Mouse (Mus musculus) heart, embryonic 14.5 days (tissue): Measurements from ENCODE around the gene Ccdc162. TPM values are rescaled to one million over a fixed set of nuclear protein-coding genes. Genes with fewer than 3 reads are reported as not detected.

Experiments
- ATAC-seq: fragments of 200-750 bp; cut with Nextera tagmentation; 2 replicates; pipeline ENCODE4 v1.8.0; 2017; ENCODE audit warnings: low read depth, moderate TSS enrichment; ENCODE audit not compliant: insufficient number of reproducible peaks, insufficient read depth, low FRiP score
- H3K27ac ChIP-seq, 2 experiments: fragments of 200-500 bp in 1 of 2; fragments of 300-500 bp in 1 of 2; sonication (generic) in 1 of 2; replicated peaks in 1 of 2; 2 replicates each; pipeline ENCODE4 v1.5.1; 2012 to 2014; ENCODE audit warnings: low read depth in 2 of 2, low read length in 2 of 2, control low read depth in 1 of 2, mild to moderate bottlenecking in 1 of 2, mixed read lengths in 1 of 2; ENCODE audit not compliant: control insufficient read depth in 1 of 2, insufficient read depth in 1 of 2
- H3K27me3 ChIP-seq: fragments of 300-500 bp; sonication (generic); 2 replicates; pipeline ENCODE4 v1.6.1; 2014; ENCODE audit warnings: mild to moderate bottlenecking, low read length, control low read depth; ENCODE audit not compliant: control insufficient read depth, insufficient read depth
- H3K36me3 ChIP-seq: fragments of 300-500 bp; sonication (generic); 2 replicates; pipeline ENCODE4 v1.6.1; 2014; ENCODE audit warnings: mild to moderate bottlenecking, control low read depth, low read length, mixed read lengths; ENCODE audit not compliant: control insufficient read depth, insufficient read depth
- H3K4me1 ChIP-seq, 2 experiments: fragments of 200-500 bp in 1 of 2; fragments of 300-500 bp in 1 of 2; sonication (generic) in 1 of 2; 2 replicates each; pipeline ENCODE4 v1.6.1; 2012 to 2014; ENCODE audit warnings: low read length in 2 of 2, control low read depth in 1 of 2, mixed read lengths in 1 of 2; ENCODE audit not compliant: control insufficient read depth in 2 of 2, insufficient read depth in 2 of 2
- H3K4me2 ChIP-seq: fragments of 300-500 bp; sonication (generic); 2 replicates; pipeline ENCODE4 v1.6.1; 2014; ENCODE audit warnings: mild to moderate bottlenecking, low read length
- H3K4me3 ChIP-seq, 2 experiments: fragments of 200-500 bp in 1 of 2; fragments of 300-500 bp in 1 of 2; sonication (generic) in 1 of 2; 2 replicates each; pipeline ENCODE4 v1.5.1; 2012 to 2014; ENCODE audit warnings: low read length in 2 of 2, mild to moderate bottlenecking in 2 of 2, control low read depth in 1 of 2, low read depth in 1 of 2, moderate library complexity in 1 of 2; ENCODE audit not compliant: control insufficient read depth in 1 of 2, insufficient read depth in 1 of 2
- H3K9ac ChIP-seq: fragments of 300-500 bp; sonication (generic); 2 replicates; pipeline ENCODE4 v1.6.1; 2014; ENCODE audit warnings: mild to moderate bottlenecking, low read length
- H3K9me3 ChIP-seq: fragments of 300-500 bp; sonication (generic); 2 replicates; pipeline ENCODE4 v1.6.1; 2016; ENCODE audit warnings: low read length, control low read depth; ENCODE audit not compliant: control insufficient read depth
- WGBS: fragments of 180-500 bp; shearing (Covaris S2); extraction: QIAGEN DNeasy Blood & Tissue Kit; methylation state at CpG from one replicate; pipeline ENCODE4 v1.1.7; 2014; 5-methylcytosine and 5-hydroxymethylcytosine counted together
- polyA plus RNA-seq: library from polyadenylated mRNA; unstranded; fragments of >200 nt; fragmentation: Nextera tagmentation; extraction: Ambion mirVana; gene quantifications from 2 replicates; pipeline ENCODE4 v1.2.1, GENCODE M21; 2014

Gene Ccdc162
- polyA plus RNA-seq, 1 experiment from 2014 or later, result 0.20 TPM

DNA sequence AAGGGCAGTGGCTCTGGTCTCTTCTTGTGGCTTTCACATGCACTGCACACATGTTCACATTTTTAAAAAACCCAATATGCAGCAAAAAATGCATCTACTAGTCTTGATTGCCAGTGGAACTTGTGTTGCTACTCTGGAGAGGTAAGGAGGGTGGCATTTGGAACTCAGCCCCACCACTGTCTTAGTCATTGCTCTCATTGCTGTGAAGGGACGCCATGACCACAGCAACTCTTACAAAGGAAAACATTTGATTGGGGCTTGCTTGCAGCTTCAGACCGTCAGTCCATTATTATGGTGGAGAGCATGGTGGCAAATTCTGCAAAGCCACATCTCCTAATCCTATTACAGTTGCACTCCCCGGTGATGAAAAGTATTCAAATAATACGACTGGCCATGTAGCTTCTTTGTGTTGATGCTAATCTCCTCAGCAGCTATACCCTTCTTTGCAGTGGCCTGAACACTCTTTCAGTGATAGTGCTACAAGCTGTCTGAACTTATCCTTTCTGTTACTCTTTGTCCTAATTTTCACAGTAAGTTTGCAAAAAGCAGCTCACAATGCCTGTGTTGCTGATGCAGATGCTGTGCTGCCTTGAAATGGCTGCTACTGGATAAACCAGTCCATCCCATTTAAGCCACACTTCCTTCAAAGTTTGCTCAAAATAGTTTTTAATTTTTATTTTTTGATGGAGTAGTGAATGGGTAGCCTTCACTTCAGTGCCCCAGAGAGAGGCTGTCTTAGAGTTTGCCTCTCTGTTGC lies 179.0 kb downstream of the Ccdc162 start:
- 91% methylated on average over 4 of the region's 4 CpGs for WGBS
- Histone ChIP-seq H3K36me3 (peaks cover 58% of the 10 kb centered on the region), H3K27me3 (no peaks in the 10 kb centered on the region), H3K4me3 (no peak overlapping the region), H3K9ac (no peak overlapping the region), H3K4me1 (no peaks in the 10 kb centered on the region), H3K4me2 (no peak overlapping the region), H3K9me3 (no peaks in the 10 kb centered on the region), H3K27ac (no peak overlapping the region)
- ATAC-seq, result no peak

DNA sequence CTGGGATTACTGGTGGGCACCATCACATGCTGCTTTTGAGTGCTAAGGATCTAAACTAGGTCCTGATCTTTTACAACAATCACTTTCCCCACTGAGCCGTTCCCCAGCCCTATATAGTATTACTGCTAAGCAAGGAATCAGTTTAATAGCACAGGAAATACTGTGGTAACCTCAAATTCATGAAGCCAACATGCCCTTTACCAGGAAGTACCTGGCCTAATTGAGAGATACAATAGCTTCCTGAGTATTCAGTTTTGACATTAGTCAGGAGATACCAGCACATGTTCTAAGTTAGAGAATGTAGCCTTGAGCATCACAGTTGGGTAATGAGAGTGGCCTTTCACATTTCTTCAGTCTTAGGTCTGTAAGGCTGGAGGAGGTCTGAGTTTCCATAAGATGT lies 179.7 kb downstream of the Ccdc162 start:
- Histone ChIP-seq H3K9me3 (no peaks in the 10 kb centered on the region), H3K4me2 (no peak overlapping the region), H3K9ac (no peak overlapping the region), H3K27me3 (no peaks in the 10 kb centered on the region), H3K27ac (no peak overlapping the region), H3K36me3 (peaks cover 59% of the 10 kb centered on the region), H3K4me1 (no peaks in the 10 kb centered on the region), H3K4me3 (no peak overlapping the region)
- WGBS, result 98% methylated on average over 1 of the region's 1 CpGs
- no peak for ATAC-seq

DNA sequence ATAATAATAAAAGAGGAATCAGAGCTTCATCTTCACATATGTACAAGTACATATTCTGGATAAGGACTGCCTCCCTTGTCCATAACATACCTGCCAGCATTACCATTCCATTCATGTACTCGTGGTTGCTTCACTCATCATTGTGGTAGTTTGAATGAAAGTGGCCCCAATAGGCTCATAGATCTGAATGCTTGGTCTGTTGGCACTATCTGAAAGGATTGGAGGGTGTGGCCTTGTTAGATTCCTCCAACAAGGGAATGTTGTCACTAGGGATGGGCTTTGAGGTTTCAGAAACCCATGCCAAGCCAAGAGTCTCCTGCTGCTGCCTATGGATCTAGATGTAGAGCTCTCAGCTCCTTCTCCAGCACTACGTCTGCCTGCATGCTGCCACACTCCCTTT lies 180.4 kb downstream of the Ccdc162 start:
- Histone ChIP-seq H3K9me3 (no peaks in the 10 kb centered on the region), H3K27me3 (no peaks in the 10 kb centered on the region), H3K9ac (no peak overlapping the region), H3K4me2 (no peak overlapping the region), H3K27ac (no peak overlapping the region), H3K4me3 (no peak overlapping the region), H3K36me3 (peaks cover 66% of the 10 kb centered on the region), H3K4me1 (no peaks in the 10 kb centered on the region)
- ATAC-seq, result no peak
- 91% methylated on average over 2 of the region's 2 CpGs for WGBS

DNA sequence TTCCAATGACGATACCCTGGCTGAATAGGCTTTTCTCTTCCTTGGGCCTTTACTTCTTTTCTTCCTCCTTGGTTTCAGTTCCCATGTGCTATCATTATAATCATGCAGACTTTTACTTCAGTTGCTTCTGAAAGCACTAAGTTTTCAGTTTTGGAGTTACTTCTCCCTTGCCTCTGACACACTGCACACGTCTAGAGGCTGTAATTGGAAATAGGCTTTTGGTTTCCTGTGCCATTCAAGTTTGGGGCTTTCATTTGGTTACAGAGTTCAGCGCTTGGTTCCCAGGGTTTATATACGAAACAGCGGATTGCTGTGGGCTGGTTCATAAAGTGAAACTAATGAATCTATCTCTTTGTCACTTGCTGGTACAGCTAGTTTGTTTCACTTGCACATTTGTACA lies 186.5 kb downstream of the Ccdc162 start:
- Histone ChIP-seq H3K9ac (no peak overlapping the region), H3K27me3 (no peaks in the 10 kb centered on the region), H3K4me3 (no peak overlapping the region), H3K36me3 (peaks cover 86% of the 10 kb centered on the region), H3K4me2 (no peak overlapping the region), H3K4me1 (no peaks in the 10 kb centered on the region), H3K27ac (no peak overlapping the region), H3K9me3 (no peaks in the 10 kb centered on the region)
- 91% methylated on average over 5 of the region's 5 CpGs for WGBS
- no peak for ATAC-seq

- ATAC-seq, result no peak
- H3K36me3 ChIP-seq, result peaks cover 77% of the 10 kb centered on the region
Measured at GRCm38 (mm10) chr10:41525696-41526095, 190.7 kb downstream of the Ccdc162 start.

DNA sequence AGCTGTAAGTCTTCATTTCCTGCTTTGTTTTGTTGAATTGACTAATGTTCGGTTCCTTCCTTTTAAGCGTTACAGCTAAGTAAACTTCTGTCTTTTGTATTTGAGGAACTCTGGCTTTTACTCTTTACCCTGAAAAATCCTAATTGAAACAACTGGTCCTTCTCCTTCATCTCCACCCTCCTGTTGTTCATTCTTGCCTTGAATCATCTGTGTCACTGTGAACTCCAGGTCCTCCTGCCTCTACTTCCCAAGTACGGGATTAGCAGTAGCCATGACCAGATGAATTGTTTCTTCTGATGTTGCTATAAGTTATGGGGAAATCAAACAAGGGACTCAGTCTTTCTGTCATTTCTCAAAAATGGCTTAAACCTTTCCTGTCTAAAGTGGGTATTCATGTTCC lies 193.0 kb downstream of the Ccdc162 start:
- 84% methylated on average over 3 of the region's 3 CpGs for WGBS
- H3K4me2 ChIP-seq, result no peak overlapping the region

More at GRCm38 (mm10) chr10:41525696-41526095, 190.7 kb downstream of the Ccdc162 start:
- WGBS, result 88% methylated on average over 1 of the region's 1 CpGs
- H3K27ac ChIP-seq, result no peak overlapping the region
- no peak overlapping the region for H3K4me3 ChIP-seq
- no peak overlapping the region for H3K4me2 ChIP-seq
- H3K27me3 ChIP-seq, result no peaks in the 10 kb centered on the region
- no peaks in the 10 kb centered on the region for H3K9me3 ChIP-seq
- H3K4me1 ChIP-seq, result peaks cover 5 to 28% of the 10 kb centered on the region in 2 experiments; a peak in 3 of 4 replicates
- H3K9ac ChIP-seq, result no peak overlapping the region

GRCm38 (mm10) chr10:41520410-41520673 lies 196.1 kb downstream of the Ccdc162 start:
- no peak for ATAC-seq
- peaks cover 5 to 31% of the 10 kb centered on the region in 2 experiments; a peak in 3 of 4 replicates for H3K4me1 ChIP-seq

More for the DNA sequence above, 193.0 kb downstream of the Ccdc162 start:
- no peak overlapping the region for H3K4me3 ChIP-seq
- peaks cover 56% of the 10 kb centered on the region for H3K36me3 ChIP-seq
- ATAC-seq, result no peak
- H3K27ac ChIP-seq, result no peak overlapping the region
- H3K27me3 ChIP-seq, result no peaks in the 10 kb centered on the region
- peaks cover 5 to 28% of the 10 kb centered on the region in 2 experiments; a peak in 3 of 4 replicates for H3K4me1 ChIP-seq
- no peaks in the 10 kb centered on the region for H3K9me3 ChIP-seq
- H3K9ac ChIP-seq, result no peak overlapping the region

More at GRCm38 (mm10) chr10:41520410-41520673, 196.1 kb downstream of the Ccdc162 start:
- peak overlapping the region; percentile 87 for H3K4me2 ChIP-seq
- peak overlapping the region; percentile 94 for H3K9ac ChIP-seq
- H3K9me3 ChIP-seq, result no peaks in the 10 kb centered on the region
- 1% methylated on average over 5 of the region's 5 CpGs for WGBS
- peak overlapping the region in 1 of 2 experiments; percentile 97; a peak in 2 of 4 replicates for H3K27ac ChIP-seq
- H3K27me3 ChIP-seq, result no peaks in the 10 kb centered on the region
- H3K36me3 ChIP-seq, result peaks cover 30% of the 10 kb centered on the region
- H3K4me3 ChIP-seq, result peak overlapping the region; percentile 95 to 97
